Mouse (Mus musculus): Measurements from ENCODE around the gene Med31.
A peak's percentile ranks its signal among the peaks of the same experiment; 100 is the strongest.

The Med31 gene

DNA sequence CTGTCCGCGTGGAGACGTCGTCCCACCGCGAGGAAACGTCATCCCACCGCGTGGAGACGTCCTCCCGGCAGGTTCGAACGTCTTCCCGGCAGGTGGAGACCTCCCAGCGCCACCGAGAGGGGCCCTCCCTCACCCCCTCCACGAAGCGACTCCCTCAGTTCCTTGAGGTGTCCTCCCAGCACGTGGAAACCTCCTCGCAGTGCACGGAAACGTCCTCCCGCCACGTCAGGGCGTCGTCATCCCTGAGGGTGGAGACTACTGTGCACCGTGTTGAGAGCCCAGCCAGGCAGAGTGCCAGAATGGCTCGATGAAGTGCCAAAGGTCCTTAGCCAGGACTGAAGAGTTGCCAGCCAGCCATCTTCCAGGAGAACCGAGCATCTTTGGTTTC lies at the start of gene Med31:
TSS of gene Med31 (minus strand) at position 183 of the 388 bp plus-strand sequence.
- peak; percentile 90 for DNase-seq

DNA sequence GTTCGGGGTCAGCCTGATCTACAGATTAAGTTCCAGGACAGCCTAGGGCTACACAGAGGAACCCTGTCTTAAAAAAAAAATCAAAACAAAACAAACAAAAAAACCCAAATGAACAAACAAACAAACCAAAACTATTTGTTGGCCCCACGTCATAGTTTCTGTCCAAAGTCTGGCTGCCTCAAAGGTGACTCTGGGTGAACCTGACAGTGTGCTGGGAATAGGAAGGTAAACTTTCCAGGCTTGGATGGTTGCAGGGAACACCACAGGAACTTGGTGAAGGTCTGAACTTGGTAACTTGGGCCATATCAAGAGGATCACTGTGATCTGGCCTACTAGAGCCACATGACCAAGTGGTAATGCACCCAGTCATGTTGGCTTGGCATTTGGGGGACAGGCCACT lies 41.0 kb upstream of the Med31 start:
- DNase-seq = no peak

DNA sequence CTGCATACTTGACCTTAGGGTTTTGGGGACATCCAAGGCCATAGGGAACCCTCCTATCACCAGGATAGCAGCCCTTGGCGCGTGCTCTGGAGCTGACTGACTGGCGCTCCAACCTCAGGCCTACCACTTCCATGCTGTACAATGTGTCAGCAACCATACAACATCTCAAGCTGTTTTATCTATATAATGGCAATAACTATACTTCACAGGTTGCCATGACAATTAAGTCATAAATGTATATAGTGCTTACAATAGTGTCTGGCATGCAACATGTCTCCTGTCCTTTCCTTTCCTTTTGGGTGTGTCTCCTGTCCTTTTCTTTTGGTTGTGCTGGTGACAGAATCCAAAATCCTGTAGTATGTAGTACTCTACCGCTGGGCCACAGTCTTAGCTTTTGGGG lies 40.2 kb upstream of the Med31 start:
- no peak for DNase-seq

DNA sequence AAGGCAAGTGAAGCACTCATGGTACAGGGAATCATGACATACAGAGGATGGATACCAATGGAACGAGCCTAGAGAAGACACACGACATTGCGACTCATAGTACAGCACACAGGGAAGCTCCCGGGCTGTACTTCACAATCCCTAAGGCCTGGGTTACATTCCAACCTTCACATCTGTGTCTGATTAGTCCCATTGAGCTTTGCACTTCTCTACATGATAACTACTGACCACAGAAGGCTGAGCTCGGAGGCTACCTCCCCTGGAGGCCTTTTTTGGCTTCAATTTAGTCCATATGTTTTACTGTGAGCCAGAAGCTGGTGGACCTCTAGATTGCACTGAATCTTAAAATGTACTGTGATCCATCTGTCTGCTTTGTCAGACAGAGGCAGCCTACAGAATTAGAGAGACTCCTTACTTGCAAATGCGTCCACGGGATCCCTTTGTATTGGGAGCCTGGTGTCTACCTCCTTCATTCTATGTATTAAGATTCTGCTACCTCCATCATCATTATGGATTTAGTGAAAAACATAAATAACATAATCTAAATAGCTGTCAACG lies 29.9 kb upstream of the Med31 start:
- DNase-seq = no peak

DNA sequence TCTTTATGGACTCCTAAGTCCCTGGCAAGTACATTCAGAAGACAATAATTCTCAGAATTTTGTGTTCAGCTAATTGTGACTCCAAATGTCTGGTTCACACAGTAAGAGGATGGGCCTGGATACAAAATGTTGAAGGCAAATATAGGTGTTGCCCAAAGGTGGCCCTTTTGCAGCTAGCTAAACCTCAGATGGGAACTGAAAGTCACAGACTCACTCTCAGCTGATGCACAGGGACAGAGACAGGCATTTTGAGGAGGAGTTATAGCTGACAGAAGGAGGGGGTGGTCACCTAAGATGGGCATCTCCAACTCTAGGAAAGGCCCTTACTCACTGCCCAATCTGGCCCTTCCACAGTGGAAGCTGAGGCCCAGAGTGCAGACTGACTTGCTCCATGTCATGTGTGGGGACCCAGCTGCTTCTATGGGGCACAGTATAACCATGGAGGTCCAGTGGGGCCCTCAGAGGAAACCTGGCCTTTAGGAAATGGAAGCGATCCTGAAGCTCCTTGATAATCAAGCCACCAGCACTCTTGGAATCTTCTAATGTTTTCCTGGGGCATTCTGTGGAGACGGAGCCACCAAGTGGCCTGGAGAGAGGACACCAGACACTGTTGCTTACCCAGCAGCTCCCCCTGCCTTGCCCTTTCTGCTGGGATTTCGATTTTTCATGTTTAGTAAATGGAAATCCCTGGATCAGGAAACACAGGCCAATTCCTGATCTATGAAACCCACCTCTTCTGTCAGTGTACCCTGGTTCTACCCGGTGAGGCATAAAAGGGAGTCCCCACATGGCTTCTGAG lies 24.9 kb upstream of the Med31 start:
- DNase-seq = no peak

DNA sequence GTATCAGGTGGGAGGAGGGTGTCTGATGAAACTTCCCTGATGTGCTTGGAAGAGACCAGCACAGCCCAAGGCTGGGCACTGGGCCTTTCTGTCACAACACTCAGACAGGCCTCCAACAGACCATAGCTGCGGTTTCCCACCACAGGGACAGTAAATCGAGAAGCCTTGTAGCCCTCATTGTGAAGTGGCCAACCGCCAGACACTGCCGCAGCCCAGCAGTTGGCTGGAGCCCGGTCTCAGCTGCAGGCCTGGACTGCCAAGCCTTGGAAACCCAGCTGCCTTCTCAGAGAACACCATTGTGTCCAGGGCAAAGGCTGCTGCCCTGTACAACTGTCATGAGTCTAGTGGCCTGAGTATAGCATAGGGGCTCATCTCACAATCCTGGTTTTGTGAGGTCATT lies 18.6 kb upstream of the Med31 start:
- DNase-seq = peak; percentile 23

DNA sequence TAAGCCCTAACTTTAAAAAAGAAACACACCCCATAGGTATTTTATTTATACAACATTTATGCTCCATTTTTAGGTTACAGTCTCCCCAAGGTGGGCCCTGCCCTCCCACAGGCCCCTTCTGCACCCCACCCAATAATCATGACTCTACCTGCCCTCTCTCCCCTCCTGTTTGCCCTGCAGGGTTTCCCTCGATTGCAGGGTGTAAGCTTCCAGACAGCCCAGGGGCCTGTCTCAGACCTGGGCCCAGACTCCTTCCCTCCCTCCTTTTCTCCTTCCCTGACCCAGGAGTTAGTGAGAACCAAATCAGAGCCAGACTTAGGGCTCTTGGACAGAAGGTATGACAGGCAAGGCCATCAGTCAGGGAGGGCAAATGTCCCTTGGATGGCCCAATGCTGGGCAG lies 17.6 kb upstream of the Med31 start:
- no peak for DNase-seq

DNA sequence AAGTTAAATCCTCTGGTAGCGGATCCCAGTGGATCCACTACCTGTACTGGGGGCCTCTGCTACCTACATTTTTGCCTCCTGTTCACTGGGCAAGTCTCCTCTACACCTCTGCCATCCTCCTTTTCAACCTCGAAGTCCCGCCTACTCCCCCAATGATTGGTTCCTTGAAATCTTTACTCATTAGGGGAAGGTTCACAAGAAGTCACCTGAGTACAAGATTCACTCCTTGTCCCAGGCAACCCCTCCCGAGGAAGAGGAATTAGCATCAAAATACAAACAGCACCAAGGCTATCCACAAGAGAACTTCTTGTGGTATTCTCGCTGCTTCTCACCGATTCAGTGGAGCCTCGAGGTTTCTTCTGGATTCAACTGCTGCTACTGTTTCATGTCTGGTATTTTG lies 16.7 kb upstream of the Med31 start:
- no peak for DNase-seq

DNA sequence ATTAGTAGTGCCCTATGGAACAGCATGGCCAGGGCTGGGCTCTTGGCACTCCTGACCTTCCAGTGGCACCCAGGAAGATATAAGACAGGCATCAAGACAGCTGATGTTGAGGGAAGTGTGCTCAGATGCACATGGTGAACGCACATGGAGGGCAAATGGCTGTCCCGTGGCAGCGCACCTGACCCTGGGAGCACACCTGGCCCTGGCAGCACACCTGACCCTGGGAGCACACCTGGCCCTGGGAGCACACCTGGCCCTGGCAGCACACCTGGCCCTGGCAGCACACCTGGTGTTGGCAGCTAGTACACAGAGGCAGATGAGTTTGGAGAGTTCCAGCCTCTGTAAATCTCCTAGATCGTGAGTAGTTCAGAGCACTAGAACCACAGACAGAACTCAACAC lies 13.1 kb upstream of the Med31 start:
- DNase-seq = no peak

DNA sequence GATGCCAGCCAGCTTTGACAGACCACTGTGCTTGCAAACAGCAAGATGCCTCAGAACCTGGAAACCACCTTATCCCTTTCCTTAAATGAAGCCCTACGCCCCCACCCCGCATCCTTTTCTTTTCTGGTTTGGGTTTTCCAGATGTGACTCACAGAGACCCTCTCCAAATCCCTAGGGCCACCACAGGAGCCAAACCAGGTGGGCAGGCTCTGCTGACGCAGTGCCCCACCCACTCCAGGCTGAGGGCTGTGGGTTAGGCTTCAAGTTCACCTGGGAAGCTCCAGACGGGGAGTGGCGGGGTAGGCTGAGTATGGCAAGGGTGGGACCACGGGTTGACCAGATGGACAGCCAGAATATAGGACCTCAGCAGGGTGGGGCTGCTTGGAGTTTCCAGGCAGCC lies 11.5 kb upstream of the Med31 start:
- no peak for DNase-seq

DNA sequence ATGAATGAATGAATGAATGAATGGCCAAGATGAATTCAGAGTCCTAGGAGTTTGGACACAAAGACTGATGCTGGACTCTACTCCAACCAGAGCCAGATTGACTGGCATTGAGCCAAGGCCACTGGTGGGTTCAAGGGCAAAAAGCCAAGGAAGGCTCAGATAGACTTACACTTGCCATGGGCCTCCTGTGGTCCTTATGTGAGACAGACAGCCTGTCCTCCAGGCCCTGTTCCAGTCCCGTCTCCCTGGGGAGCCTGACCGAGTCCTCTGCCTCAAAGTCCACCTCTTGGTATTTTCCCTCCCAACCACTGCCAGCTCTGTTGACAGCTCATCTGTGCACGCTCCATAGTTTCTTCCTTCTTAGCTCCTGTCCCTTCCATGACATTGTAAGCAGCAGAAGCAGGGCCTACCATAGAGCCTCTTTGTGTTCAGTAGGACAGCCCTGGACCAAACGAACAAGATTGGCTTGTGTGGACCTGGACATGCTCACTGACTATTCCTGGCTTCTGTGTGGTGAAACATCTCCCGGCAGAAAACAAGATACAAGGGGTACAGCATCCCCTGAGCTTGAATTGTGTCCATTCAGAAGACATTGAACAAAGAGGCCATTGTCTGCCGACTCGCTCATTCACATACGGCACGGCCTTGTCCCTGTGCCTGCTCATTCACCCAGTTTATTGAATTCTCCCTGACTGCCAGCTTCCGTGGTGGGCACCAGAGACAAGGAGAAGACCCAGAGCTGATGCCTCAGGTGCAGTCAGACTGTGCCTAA lies 10.8 kb upstream of the Med31 start:
- DNase-seq = peak; percentile 74

DNA sequence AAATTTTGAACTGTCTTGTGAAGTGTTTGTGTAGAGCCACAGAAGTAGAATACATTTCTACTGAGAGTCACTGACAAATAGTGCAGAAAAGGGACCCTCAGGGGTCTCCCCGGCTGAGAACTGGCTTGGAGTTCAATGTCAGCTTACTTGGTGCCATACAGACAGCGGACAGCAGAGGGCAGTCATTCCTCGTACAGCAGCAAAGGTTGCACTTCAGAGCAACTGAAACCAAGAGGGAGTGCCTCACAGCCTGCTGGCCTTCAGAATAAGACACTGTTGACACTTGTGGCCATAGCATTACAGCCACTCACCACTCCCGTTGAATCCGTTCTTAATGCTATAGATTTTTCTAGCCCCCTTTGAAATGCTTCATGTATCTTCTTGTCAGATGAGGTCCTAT lies 9.5 kb upstream of the Med31 start:
- peak; percentile 63 for DNase-seq

DNA sequence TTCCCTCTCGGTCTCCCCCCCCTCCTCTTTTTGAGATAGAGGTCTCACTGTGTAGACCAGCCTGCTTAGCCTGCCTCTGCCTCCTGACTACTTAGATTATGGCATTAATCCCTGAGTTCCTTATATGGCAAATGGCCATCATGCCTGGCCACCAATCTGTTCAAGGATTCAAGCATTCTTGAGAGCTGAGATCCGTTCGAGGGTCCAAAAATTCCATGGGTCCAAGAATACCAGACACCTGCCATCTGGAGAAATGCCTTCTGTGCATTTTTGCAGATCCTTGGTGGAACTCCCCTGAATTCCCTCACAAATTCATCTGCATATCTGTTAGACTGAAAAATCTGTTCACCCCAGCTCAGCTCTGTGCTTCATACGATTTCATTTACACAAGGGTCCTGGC lies 8.0 kb upstream of the Med31 start:
- DNase-seq = no peak

DNA sequence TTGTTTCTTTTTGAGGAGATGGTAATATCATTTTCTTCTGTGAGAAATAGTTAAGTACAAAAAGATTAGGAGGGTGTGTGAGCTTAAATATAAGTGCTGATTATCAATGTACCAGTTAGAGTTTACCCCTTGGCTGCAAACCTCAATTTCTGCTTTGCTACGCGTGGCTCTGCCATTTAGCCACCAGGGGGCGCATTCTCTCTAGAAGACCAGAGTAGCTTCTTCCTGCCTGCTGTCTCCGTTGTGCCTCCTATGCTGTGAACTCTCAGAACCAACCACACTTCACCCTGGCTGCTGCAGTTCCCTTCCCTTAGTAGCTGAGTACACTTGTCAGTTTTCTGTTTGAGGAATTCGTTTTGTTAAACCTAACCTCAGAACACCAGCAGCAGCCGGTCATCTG lies 5.9 kb upstream of the Med31 start:
- DNase-seq = peak; percentile 46

DNA sequence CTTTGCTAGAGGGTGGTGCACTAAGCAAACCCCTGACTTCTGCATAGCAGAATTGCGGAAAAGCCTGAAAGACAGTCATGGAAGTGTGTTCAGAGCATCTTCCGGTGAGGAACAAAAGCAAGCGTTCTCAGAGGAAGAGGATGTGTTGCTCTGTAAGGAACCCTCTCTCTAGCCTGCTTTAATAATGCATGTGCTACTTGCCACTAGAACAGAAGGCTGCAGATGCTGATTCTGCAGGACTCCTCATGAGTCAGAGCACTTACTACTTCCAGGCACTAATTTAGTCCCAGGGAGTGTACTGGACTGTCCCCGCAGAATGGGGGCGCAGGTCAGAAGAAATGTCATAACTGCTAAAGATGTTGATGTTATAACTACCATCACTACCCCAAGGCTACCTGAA lies 1.7 kb upstream of the Med31 start:
- no peak for DNase-seq

DNA sequence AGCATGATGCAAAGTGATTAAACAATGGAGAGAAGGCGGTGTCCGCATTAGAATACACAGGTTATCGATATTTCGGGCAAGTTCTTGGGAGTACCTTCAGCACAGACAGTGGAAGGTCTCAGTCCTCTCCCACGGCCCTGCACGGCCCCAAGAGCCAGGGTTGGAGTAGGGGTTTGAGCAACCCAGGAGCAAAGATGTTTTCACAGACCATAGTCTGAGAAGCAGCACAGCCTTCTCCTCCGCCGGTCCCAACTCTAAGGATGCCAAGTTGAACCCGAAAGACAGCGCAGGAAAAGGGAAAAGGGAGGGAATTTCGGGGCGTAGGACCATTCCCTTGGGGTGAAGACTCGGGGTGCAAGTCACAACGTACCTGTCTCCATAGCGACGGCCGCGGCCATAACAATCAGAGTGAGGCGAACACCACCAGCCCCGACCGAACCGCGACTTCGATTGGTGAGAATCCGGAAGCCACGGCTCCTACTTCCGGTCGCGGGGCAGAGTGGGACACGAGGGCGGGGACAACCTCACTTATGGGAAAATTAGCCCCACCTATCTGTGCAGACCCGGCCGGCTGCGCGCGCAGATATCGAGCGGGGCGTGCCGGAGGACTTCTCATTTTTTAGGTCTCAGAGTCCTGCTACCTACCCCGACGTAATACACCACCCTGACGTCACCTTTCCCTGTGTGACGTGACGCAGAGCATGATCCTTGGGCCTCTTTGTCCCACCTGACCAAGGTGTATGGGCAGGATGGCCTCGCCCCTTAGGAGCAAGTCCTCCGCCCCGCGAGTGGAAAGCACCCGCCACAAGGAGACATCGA lies 592 bp downstream of the Med31 start:
- DNase-seq = peak; percentile 93

DNA sequence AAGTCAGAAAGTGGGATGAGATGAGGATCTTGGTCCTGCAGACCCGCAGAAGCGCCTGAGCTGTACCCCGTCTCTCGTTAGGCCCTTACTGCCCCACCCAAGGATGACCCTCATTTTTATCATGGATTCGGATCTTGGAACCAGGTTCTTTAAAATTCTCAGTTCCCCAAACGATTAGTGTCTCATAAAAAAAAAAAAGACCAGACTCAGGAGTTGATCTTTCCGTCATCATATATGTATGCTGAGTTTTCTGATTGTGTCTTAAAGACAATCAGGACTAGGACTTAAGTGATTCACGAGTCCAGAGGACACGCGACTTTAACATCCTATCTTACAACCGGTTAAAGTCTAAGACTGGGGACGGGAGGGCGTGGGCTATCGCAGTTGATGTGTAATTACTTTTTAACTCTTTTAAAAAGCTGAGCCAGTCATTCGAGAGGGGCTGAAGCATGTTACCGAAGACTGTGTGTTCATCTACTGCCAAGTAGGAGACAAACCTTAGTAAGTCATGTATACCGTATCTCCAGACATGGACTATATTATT lies 7.5 kb downstream of the Med31 start:
- DNase-seq = no peak

DNA sequence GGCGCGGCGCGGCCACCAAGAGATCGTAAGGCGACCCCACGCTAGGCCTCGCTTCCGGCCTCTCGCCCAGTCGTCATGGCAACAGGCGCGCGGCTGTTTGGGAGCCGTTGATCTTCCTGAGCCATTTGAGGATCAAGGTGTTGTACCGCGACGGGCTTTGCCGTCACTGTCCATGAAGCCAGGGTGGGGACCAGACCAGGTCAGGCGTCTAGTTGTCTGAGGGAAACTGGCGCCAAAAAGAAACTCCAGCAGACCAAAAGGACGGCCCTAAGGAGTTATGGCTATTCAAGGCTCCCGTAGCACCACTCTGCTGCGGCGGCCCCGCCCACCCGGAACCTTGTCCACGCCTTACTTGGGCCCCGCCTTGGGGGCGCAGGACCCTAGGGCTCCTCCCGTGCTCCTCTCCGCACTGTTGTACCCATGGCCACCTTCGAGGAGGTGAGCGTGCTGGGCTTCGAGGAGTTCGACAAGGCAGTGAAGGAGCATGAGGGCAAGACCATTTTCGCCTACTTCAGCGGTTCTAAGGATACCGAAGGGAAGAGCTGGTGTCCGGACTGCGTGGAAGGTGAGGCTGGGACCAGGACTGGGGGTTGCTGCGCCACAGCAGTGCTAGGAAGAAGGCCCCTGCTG lies 8.1 kb downstream of the Med31 start, which contains the start of the genes 4933427D14Rik and Txndc17:
TSS of gene 4933427D14Rik (minus strand) at position 256 of the 630 bp plus-strand sequence.
TSS of gene Txndc17 (plus strand) at position 344 of the 630 bp plus-strand sequence.
- peak; percentile 83 for DNase-seq

DNA sequence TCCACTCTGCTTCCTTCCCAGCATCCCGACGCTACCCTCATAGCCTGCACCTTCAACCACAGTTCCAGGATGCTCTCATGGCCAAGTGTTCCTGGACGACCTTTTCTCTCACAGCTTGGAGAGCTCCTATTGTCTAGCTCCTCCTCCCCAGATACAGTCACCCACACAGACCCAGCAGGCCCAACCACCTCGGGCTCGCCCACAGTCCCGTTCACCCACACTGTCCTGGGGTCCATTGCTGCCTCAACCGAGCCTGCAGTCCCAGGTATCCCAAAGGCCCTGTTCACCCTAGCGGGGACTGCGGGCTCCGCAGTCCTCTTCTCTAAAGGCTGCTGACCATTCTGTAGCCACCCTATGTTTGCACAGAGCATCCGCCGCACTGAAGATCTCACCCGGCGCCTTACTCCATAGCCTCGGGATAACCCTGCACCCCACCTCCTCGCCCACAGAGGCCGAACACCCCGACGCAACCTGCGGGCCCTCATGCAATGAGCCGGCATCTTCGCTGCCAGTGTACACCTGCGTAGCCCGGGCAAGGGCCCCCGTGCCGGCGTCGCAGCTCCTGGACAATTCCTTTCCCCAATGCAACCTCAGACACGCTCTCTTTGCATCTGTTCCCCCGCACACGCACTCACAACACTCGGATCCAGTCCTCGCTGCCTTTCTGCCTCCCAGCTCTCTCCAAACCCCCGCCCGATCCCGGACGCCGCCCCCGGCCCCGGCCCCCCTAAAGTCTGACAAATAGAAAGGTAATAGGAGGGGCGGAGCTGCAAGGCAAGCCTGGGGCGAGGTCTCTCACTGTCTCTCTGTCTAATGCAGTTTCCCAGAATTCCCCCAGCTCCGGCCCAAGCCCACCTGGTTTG lies 8.8 kb downstream of the Med31 start, which contains the start of gene Gm43951:
TSS of gene Gm43951 (minus strand) at position 500 of the 863 bp plus-strand sequence.
- DNase-seq = peak; percentile 54

DNA sequence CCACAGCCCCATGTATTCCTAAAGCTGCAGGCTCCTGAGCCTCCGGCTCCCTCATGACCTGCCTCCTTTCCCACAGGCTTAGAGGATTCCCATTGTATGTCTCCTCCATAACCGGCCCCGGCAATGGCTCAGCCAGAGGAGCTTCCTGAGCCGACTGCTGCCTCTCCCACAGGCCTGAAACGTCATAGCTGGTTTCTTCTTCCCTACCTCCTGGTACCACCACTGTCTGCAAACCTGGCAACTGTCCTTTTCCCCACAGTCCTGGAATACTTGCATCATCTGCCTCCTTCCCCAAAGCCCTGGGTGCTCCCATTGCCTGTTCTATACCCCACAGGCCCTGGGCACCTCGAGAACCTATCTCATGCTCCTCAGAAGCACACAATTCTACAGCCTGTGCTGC lies 10.1 kb downstream of the Med31 start:
- peak; percentile 31 for DNase-seq

DNA sequence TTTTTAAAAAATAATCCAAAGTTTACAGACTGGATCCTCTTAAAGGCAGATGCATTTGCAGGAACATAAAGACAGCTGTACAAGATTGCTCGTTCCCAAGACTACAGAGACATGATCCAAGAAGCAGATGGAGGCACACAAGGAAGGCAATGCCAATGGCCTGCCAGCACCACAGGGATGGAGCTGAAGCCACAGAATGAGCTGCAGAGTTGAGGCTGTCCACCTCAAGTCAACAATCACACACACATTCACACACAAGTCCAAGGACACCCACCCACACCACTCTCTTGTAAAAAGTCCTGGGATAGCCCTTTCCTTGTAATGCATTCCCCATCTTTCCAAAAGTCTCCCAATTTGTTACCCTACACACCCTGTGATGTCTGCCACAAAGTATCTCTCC lies 12.0 kb downstream of the Med31 start:
- DNase-seq = peak; percentile 53
